Mouse (Mus musculus) ES-Bruce4 (cell line): Measurements from ENCODE around the gene Neurod2. TPM values are rescaled to one million over a fixed set of nuclear protein-coding genes. Genes with fewer than 3 reads are reported as not detected.

Source experiments
- H3K27ac ChIP-seq: 2 replicates; pipeline ENCODE4 v1.5.1; 2012; ENCODE audit warnings: low read length, inconsistent platforms; ENCODE audit not compliant: insufficient read depth
- H3K27me3 ChIP-seq: 2 replicates; pipeline ENCODE4 v1.6.1; 2012; ENCODE audit warnings: mild to moderate bottlenecking, low read length, inconsistent platforms; ENCODE audit not compliant: control insufficient read depth, poor library complexity, insufficient read depth, severe bottlenecking
- H3K36me3 ChIP-seq: 2 replicates; pipeline ENCODE4 v1.6.1; 2012; ENCODE audit warnings: inconsistent platforms, mild to moderate bottlenecking, low read length, moderate library complexity; ENCODE audit not compliant: control insufficient read depth, poor library complexity, insufficient read depth, severe bottlenecking
- H3K4me1 ChIP-seq: one replicate; pipeline ENCODE4 v1.8.1; 2011; ENCODE audit warnings: low read length; ENCODE audit not compliant: control insufficient read depth, insufficient read depth
- H3K4me3 ChIP-seq: 2 replicates; pipeline ENCODE4 v1.5.1; 2011; ENCODE audit warnings: low read depth, mild to moderate bottlenecking, low read length
- H3K9ac ChIP-seq: 2 replicates; pipeline ENCODE4 v1.6.1; 2012; ENCODE audit warnings: low read depth, mild to moderate bottlenecking, inconsistent platforms; ENCODE audit not compliant: poor library complexity, severe bottlenecking
- H3K9me3 ChIP-seq: replicated peaks from 2 replicates; pipeline ENCODE4 v1.6.1; 2012; ENCODE audit warnings: mild to moderate bottlenecking, low read length, inconsistent platforms; ENCODE audit not compliant: control insufficient read depth, poor library complexity, insufficient read depth, severe bottlenecking
- CTCF ChIP-seq: IDR thresholded peaks from one replicate; pipeline ENCODE4 v1.8.1; 2011; ENCODE audit warnings: low read depth, low read length
- EP300 ChIP-seq: IDR thresholded peaks from 2 replicates; pipeline ENCODE4 v1.6.1; 2011; ENCODE audit warnings: low read depth, low read length; ENCODE audit not compliant: insufficient read depth
- POLR2A ChIP-seq: IDR thresholded peaks from one replicate; pipeline ENCODE4 v1.8.1; 2011; ENCODE audit warnings: low read length; ENCODE audit not compliant: insufficient read depth
- polyA plus RNA-seq: library from polyadenylated mRNA; stranded (reverse); fragments of >200 nt; gene quantifications from 2 replicates; pipeline ENCODE4 v1.2.4, GENCODE M21; 2011; ENCODE audit warnings: low read depth; ENCODE audit not compliant: missing spikeins, insufficient read depth, insufficient read length

Neurod2 gene
- polyA plus RNA-seq, 1 experiment: not detected

GRCm38 (mm10) chr11:98296916-98297315 lies 32.5 kb downstream of the Neurod2 start:
- H3K9me3 ChIP-seq: no peaks in the 10 kb centered on the region
- H3K27me3 ChIP-seq: no peaks in the 10 kb centered on the region
- H3K4me3 ChIP-seq: no peak overlapping the region
- H3K9ac ChIP-seq: no peak overlapping the region
- H3K36me3 ChIP-seq: no peaks in the 10 kb centered on the region
- H3K27ac ChIP-seq: no peak overlapping the region
- peaks cover 2% of the 10 kb centered on the region for H3K4me1 ChIP-seq
- TF ChIP-seq POLR2A: no peak
- TF ChIP-seq EP300: no peak
- TF ChIP-seq CTCF: no peak

- no peak overlapping the region for H3K9ac ChIP-seq
Observed at GRCm38 (mm10) chr11:98296277-98296676, 33.2 kb downstream of the Neurod2 start.

GRCm38 (mm10) chr11:98295013-98295585 lies 34.3 kb downstream of the Neurod2 start:
- TF ChIP-seq POLR2A (no peak), EP300 (no peak), CTCF (no peak)
- no peak overlapping the region for H3K27ac ChIP-seq
- H3K36me3 ChIP-seq: no peaks in the 10 kb centered on the region
- H3K9me3 ChIP-seq: no peaks in the 10 kb centered on the region
- H3K9ac ChIP-seq: peak overlapping the region; percentile 84
- no peaks in the 10 kb centered on the region for H3K27me3 ChIP-seq
- peak overlapping the region; percentile 80 for H3K4me3 ChIP-seq
- H3K4me1 ChIP-seq: peaks cover 2% of the 10 kb centered on the region

More at GRCm38 (mm10) chr11:98296277-98296676, 33.2 kb downstream of the Neurod2 start:
- no peak overlapping the region for H3K27ac ChIP-seq
- TF ChIP-seq EP300 (no peak), CTCF (peak; percentile 33)
- H3K4me1 ChIP-seq: peaks cover 2% of the 10 kb centered on the region
- no peaks in the 10 kb centered on the region for H3K36me3 ChIP-seq
- no peaks in the 10 kb centered on the region for H3K27me3 ChIP-seq
- no peaks in the 10 kb centered on the region for H3K9me3 ChIP-seq
- no peak overlapping the region for H3K4me3 ChIP-seq

GRCm38 (mm10) chr11:98294188-98295012 lies 35.0 kb downstream of the Neurod2 start:
- Histone ChIP-seq H3K9ac (peak overlapping the region; percentile 84), H3K36me3 (no peaks in the 10 kb centered on the region), H3K27ac (no peak overlapping the region), H3K27me3 (no peaks in the 10 kb centered on the region), H3K4me1 (peaks cover 2% of the 10 kb centered on the region), H3K9me3 (no peaks in the 10 kb centered on the region), H3K4me3 (peak overlapping the region; percentile 80)
- TF ChIP-seq POLR2A (no peak), CTCF (no peak), EP300 (no peak)

GRCm38 (mm10) chr11:98293070-98293469 lies 36.4 kb downstream of the Neurod2 start:
- no peaks in the 10 kb centered on the region for H3K36me3 ChIP-seq
- no peak overlapping the region for H3K9ac ChIP-seq
- no peaks in the 10 kb centered on the region for H3K9me3 ChIP-seq
- no peaks in the 10 kb centered on the region for H3K4me1 ChIP-seq
- no peak overlapping the region for H3K27ac ChIP-seq
- no peak overlapping the region for H3K4me3 ChIP-seq
- TF ChIP-seq CTCF (no peak), POLR2A (no peak), EP300 (no peak)
- no peaks in the 10 kb centered on the region; the same call in 1 of the 2 replicates for H3K27me3 ChIP-seq

- no peak overlapping the region for H3K27ac ChIP-seq
- H3K4me1 ChIP-seq: no peaks in the 10 kb centered on the region
- H3K4me3 ChIP-seq: no peak overlapping the region
- no peak for TF ChIP-seq CTCF
- TF ChIP-seq EP300: no peak
- TF ChIP-seq POLR2A: no peak
- no peaks in the 10 kb centered on the region for H3K9me3 ChIP-seq
- no peak overlapping the region for H3K9ac ChIP-seq
- H3K36me3 ChIP-seq: no peaks in the 10 kb centered on the region
- H3K27me3 ChIP-seq: no peaks in the 10 kb centered on the region; the same call in 1 of the 2 replicates
Observed at GRCm38 (mm10) chr11:98290906-98291305, 38.5 kb downstream of the Neurod2 start.
